Mouse (Mus musculus) embryonic facial prominence, embryonic 13.5 days (tissue): ENCODE measurements around the gene Mzf1. TPM values are rescaled to one million over a fixed set of nuclear protein-coding genes. Genes with fewer than 3 reads are reported as not detected.
A peak's percentile ranks its signal among the peaks of the same experiment; 100 is the strongest.

ENCODE experiments used
- ATAC-seq: fragments of 200-750 bp; cut with Nextera tagmentation; 2 replicates; pipeline ENCODE4 v1.8.0; 2017; ENCODE audit warnings: low read depth; ENCODE audit not compliant: insufficient number of reproducible peaks, insufficient read depth, low FRiP score, low TSS enrichment
- H3K27ac ChIP-seq: fragments of 300-500 bp; sonication (generic); 2 replicates; pipeline ENCODE4 v1.5.1; 2015; ENCODE audit warnings: moderate library complexity, mild to moderate bottlenecking, inconsistent platforms
- H3K27me3 ChIP-seq: fragments of 300-500 bp; sonication (generic); 2 replicates; pipeline ENCODE4 v1.6.1; 2015; ENCODE audit warnings: mild to moderate bottlenecking, inconsistent platforms
- H3K36me3 ChIP-seq: fragments of 300-500 bp; sonication (generic); 2 replicates; pipeline ENCODE4 v1.6.1; 2015; ENCODE audit warnings: mild to moderate bottlenecking, inconsistent platforms
- H3K4me1 ChIP-seq: fragments of 300-500 bp; sonication (generic); 2 replicates; pipeline ENCODE4 v1.6.1; 2015; ENCODE audit warnings: inconsistent platforms
- H3K4me2 ChIP-seq: fragments of 300-500 bp; sonication (generic); 2 replicates; pipeline ENCODE4 v1.6.1; 2015; ENCODE audit warnings: moderate library complexity, mild to moderate bottlenecking, inconsistent platforms
- H3K4me3 ChIP-seq: fragments of 300-500 bp; sonication (generic); 2 replicates; pipeline ENCODE4 v1.5.1; 2015; ENCODE audit warnings: mild to moderate bottlenecking, inconsistent platforms
- H3K9ac ChIP-seq: fragments of 300-500 bp; sonication (generic); 2 replicates; pipeline ENCODE4 v1.6.1; 2015; ENCODE audit warnings: mild to moderate bottlenecking, inconsistent platforms
- H3K9me3 ChIP-seq: fragments of 300-500 bp; sonication (generic); 2 replicates; pipeline ENCODE4 v1.6.1; 2016; ENCODE audit warnings: inconsistent platforms
- WGBS: fragments of 180-500 bp; shearing (Covaris S2); methylation state at CpG from one replicate; pipeline ENCODE4 v1.1.7; 2015; ENCODE audit warnings: mixed read lengths; 5-methylcytosine and 5-hydroxymethylcytosine counted together
- polyA plus RNA-seq: library from polyadenylated mRNA; unstranded; fragments of >200 nt; fragmentation: Nextera tagmentation; extraction: Ambion mirVana; gene quantifications from 2 replicates; pipeline ENCODE4 v1.2.1, GENCODE M21; 2015

The Mzf1 gene
- polyA plus RNA-seq, 1 experiment from 2014 or later = 4.4 TPM

GRCm38 (mm10) chr7:13043445-13044253 is 10.9 kb downstream of the Mzf1 start:
- peaks cover 52% of the 10 kb centered on the region for H3K27me3 ChIP-seq
- no peaks in the 10 kb centered on the region for H3K36me3 ChIP-seq
- H3K4me3 ChIP-seq = peak overlapping the region; percentile 51
- no peak overlapping the region for H3K27ac ChIP-seq
- no peaks in the 10 kb centered on the region for H3K9me3 ChIP-seq
- H3K4me1 ChIP-seq = peaks cover 18% of the 10 kb centered on the region
- 6% methylated on average over 88 of the region's 88 CpGs for WGBS
- peak; percentile 16; the same call in 1 of the 2 replicates for ATAC-seq
- peak overlapping the region; percentile 78 for H3K9ac ChIP-seq
- H3K4me2 ChIP-seq = peak overlapping the region; percentile 97

- no peak for ATAC-seq
- H3K27me3 ChIP-seq = peaks cover 52% of the 10 kb centered on the region
These were observed 11.5 kb downstream of the Mzf1 start for GRCm38 (mm10) chr7:13043120-13043444.

GRCm38 (mm10) chr7:13042511-13042910 is 12.1 kb downstream of the Mzf1 start:
- no peak overlapping the region for H3K4me3 ChIP-seq
- H3K36me3 ChIP-seq = no peaks in the 10 kb centered on the region
- no peak overlapping the region for H3K4me2 ChIP-seq
- peaks cover 52% of the 10 kb centered on the region for H3K27me3 ChIP-seq
- no peaks in the 10 kb centered on the region for H3K9me3 ChIP-seq
- ATAC-seq = no peak
- peaks cover 20% of the 10 kb centered on the region for H3K4me1 ChIP-seq
- WGBS = 73% methylated on average over 6 of the region's 6 CpGs
- H3K27ac ChIP-seq = no peak overlapping the region
- H3K9ac ChIP-seq = no peak overlapping the region

More at GRCm38 (mm10) chr7:13043120-13043444, 11.5 kb downstream of the Mzf1 start:
- Histone ChIP-seq H3K4me3 (peak overlapping the region; percentile 51), H3K9ac (peak overlapping the region; percentile 78; the same call in 1 of the 2 replicates), H3K36me3 (no peaks in the 10 kb centered on the region), H3K9me3 (no peaks in the 10 kb centered on the region), H3K4me1 (peaks cover 20% of the 10 kb centered on the region), H3K27ac (no peak overlapping the region), H3K4me2 (peak overlapping the region; percentile 97)
- WGBS = 37% methylated on average over 16 of the region's 16 CpGs

- H3K4me3 ChIP-seq = no peak overlapping the region
- ATAC-seq = no peak
- H3K27me3 ChIP-seq = peaks cover 52% of the 10 kb centered on the region
- H3K9me3 ChIP-seq = no peaks in the 10 kb centered on the region
- H3K4me2 ChIP-seq = no peak overlapping the region
- 68% methylated on average over 1 of the region's 1 CpGs for WGBS
- peaks cover 27% of the 10 kb centered on the region for H3K4me1 ChIP-seq
- H3K36me3 ChIP-seq = peaks cover 3% of the 10 kb centered on the region
- no peak overlapping the region for H3K9ac ChIP-seq
- H3K27ac ChIP-seq = no peak overlapping the region
These were observed 13.3 kb downstream of the Mzf1 start for GRCm38 (mm10) chr7:13041256-13041655.

GRCm38 (mm10) chr7:13039181-13039580 is 15.4 kb downstream of the Mzf1 start:
- Histone ChIP-seq H3K4me2 (peak overlapping the region; percentile 88), H3K27me3 (peaks cover 36% of the 10 kb centered on the region), H3K36me3 (peaks cover 17% of the 10 kb centered on the region), H3K27ac (peak overlapping the region; percentile 100; the same call in 1 of the 2 replicates), H3K9ac (peak overlapping the region; percentile 99), H3K4me1 (peaks cover 39% of the 10 kb centered on the region), H3K9me3 (no peaks in the 10 kb centered on the region), H3K4me3 (peak overlapping the region; percentile 77)
- WGBS = 86% methylated on average over 1 of the region's 1 CpGs
- no peak for ATAC-seq

GRCm38 (mm10) chr7:13038621-13039169 is 15.9 kb downstream of the Mzf1 start:
- Histone ChIP-seq H3K4me1 (peaks cover 39% of the 10 kb centered on the region), H3K4me3 (peak overlapping the region; percentile 77), H3K4me2 (peak overlapping the region; percentile 88), H3K27ac (peak overlapping the region; percentile 100), H3K9ac (peak overlapping the region; percentile 99), H3K36me3 (peaks cover 17% of the 10 kb centered on the region), H3K27me3 (peaks cover 31% of the 10 kb centered on the region), H3K9me3 (no peaks in the 10 kb centered on the region)
- no peak for ATAC-seq
- WGBS = 19% methylated on average over 15 of the region's 15 CpGs

- peaks cover 24% of the 10 kb centered on the region for H3K27me3 ChIP-seq
- H3K9me3 ChIP-seq = no peaks in the 10 kb centered on the region
- peak within 1 kb of the TSS; percentile 100 for H3K27ac ChIP-seq
- peak; percentile 91 for ATAC-seq
- peak within 1 kb of the TSS; percentile 77 for H3K4me3 ChIP-seq
- peak within 1 kb of the TSS; percentile 88 for H3K4me2 ChIP-seq
- peaks cover 23% of the 10 kb centered on the region for H3K36me3 ChIP-seq
- H3K9ac ChIP-seq = peak within 1 kb of the TSS; percentile 99
- 0% methylated on average over 54 of the region's 65 CpGs for WGBS
- peaks cover 40% of the 10 kb centered on the region for H3K4me1 ChIP-seq
These were observed 16.5 kb downstream of the Mzf1 start, which contains the start of gene Ube2m for GRCm38 (mm10) chr7:13037901-13038555. TSS of gene Ube2m (minus strand) at chr7:13038275.

GRCm38 (mm10) chr7:13037366-13037765 is 17.2 kb downstream of the Mzf1 start:
- Histone ChIP-seq H3K9ac (peak overlapping the region; percentile 99), H3K4me1 (peaks cover 46% of the 10 kb centered on the region), H3K27me3 (peaks cover 18% of the 10 kb centered on the region), H3K9me3 (no peaks in the 10 kb centered on the region), H3K27ac (peak overlapping the region; percentile 100), H3K4me3 (peak overlapping the region; percentile 77), H3K4me2 (peak overlapping the region; percentile 88), H3K36me3 (peaks cover 30% of the 10 kb centered on the region)
- no peak for ATAC-seq
- WGBS = under 1% methylated on average over 32 of the region's 33 CpGs

- ATAC-seq = no peak
- Histone ChIP-seq H3K4me3 (peak overlapping the region; percentile 77), H3K4me1 (peaks cover 47% of the 10 kb centered on the region), H3K36me3 (peaks cover 35% of the 10 kb centered on the region), H3K9ac (peak overlapping the region; percentile 99), H3K27ac (peak overlapping the region; percentile 100), H3K4me2 (peak overlapping the region; percentile 88), H3K9me3 (no peaks in the 10 kb centered on the region), H3K27me3 (peaks cover 12% of the 10 kb centered on the region)
- 44% methylated on average over 4 of the region's 4 CpGs for WGBS
These were observed 17.8 kb downstream of the Mzf1 start for GRCm38 (mm10) chr7:13036806-13037205.

- no peaks in the 10 kb centered on the region for H3K9me3 ChIP-seq
- peak overlapping the region; percentile 56 for H3K4me3 ChIP-seq
- no peaks in the 10 kb centered on the region for H3K27me3 ChIP-seq
- WGBS = 83% methylated on average over 17 of the region's 17 CpGs
- H3K9ac ChIP-seq = peak overlapping the region; percentile 99; the same call in 1 of the 2 replicates
- ATAC-seq = no peak
- H3K36me3 ChIP-seq = peaks cover 50% of the 10 kb centered on the region
- H3K4me2 ChIP-seq = peak overlapping the region; percentile 85
- peaks cover 47% of the 10 kb centered on the region for H3K4me1 ChIP-seq
- peak overlapping the region; percentile 92 for H3K27ac ChIP-seq
These were observed 19.2 kb downstream of the Mzf1 start for GRCm38 (mm10) chr7:13035211-13035855.
